Mouse (Mus musculus): Measurements from ENCODE around the gene Irf8. TPM values are rescaled to one million over a fixed set of nuclear protein-coding genes. Genes with fewer than 3 reads are reported as not detected.
"Not testable (repeated sequence)": the region's sequence is repeated elsewhere in the genome, so short reads cannot be mapped to it uniquely, and the experiment has no call there.

The Irf8 gene
- polyA plus RNA-seq, 1 experiment from 2014 or later: 41.9 TPM

GRCm38 (mm10) chr8:120786753-120787152 lies 50.6 kb downstream of the Irf8 start:
- Histone ChIP-seq H3K27me3 (replicated peaks) (no peaks in the 10 kb centered on the region), H3K4me1 (replicated peaks) (0 out of 2 replicates have a peak, but pooled peaks cover 4% of the 10 kb centered on the region), H3K4me3 (replicated peaks) (no peak overlapping the region), H3K9ac (no peak overlapping the region), H3K27ac (no peak overlapping the region), H3K36me3 (no peaks in the 10 kb centered on the region), H3K9me3 (no peaks in the 10 kb centered on the region), H3K4me2 (replicated peaks) (no peak overlapping the region)
- no peak for ATAC-seq
- WGBS: 74% methylated on average over 4 of the region's 4 CpGs

GRCm38 (mm10) chr8:120787631-120788030 lies 51.5 kb downstream of the Irf8 start:
- no peak for ATAC-seq
- H3K9me3 ChIP-seq: no peaks in the 10 kb centered on the region
- no peak overlapping the region for H3K27ac ChIP-seq
- H3K4me3 ChIP-seq (replicated peaks): no peak overlapping the region
- H3K36me3 ChIP-seq: no peaks in the 10 kb centered on the region
- 53% methylated on average over 5 of the region's 5 CpGs for WGBS
- 0 out of 2 replicates have a peak, but pooled peaks cover 4% of the 10 kb centered on the region for H3K4me1 ChIP-seq (replicated peaks)
- no peaks in the 10 kb centered on the region for H3K27me3 ChIP-seq (replicated peaks)
- no peak overlapping the region for H3K9ac ChIP-seq
- H3K4me2 ChIP-seq (replicated peaks): no peak overlapping the region

GRCm38 (mm10) chr8:120792710-120793109 lies 56.6 kb downstream of the Irf8 start:
- no peak for ATAC-seq
- no peak overlapping the region for H3K27ac ChIP-seq
- H3K36me3 ChIP-seq: no peaks in the 10 kb centered on the region
- no peak overlapping the region for H3K9ac ChIP-seq
- H3K4me3 ChIP-seq (replicated peaks): no peak overlapping the region
- WGBS: 79% methylated on average over 15 of the region's 15 CpGs
- H3K4me2 ChIP-seq (replicated peaks): no peak overlapping the region
- H3K9me3 ChIP-seq: no peaks in the 10 kb centered on the region
- H3K27me3 ChIP-seq (replicated peaks): no peaks in the 10 kb centered on the region
- 0 out of 2 replicates have a peak, but pooled peaks cover 4% of the 10 kb centered on the region for H3K4me1 ChIP-seq (replicated peaks)

GRCm38 (mm10) chr8:120795944-120796635 lies 59.9 kb downstream of the Irf8 start:
- peak overlapping the region; percentile 45 for H3K4me2 ChIP-seq (replicated peaks)
- H3K9me3 ChIP-seq: no peaks in the 10 kb centered on the region
- WGBS: 39% methylated on average over 9 of the region's 9 CpGs
- peak; percentile 92 for ATAC-seq
- no peak overlapping the region for H3K9ac ChIP-seq
- no peak overlapping the region for H3K4me3 ChIP-seq (replicated peaks)
- H3K27ac ChIP-seq: peak overlapping the region; percentile 37; the same call in 1 of the 2 replicates
- H3K4me1 ChIP-seq (replicated peaks): peaks cover 4% of the 10 kb centered on the region; the same call in 1 of the 2 replicates
- no peaks in the 10 kb centered on the region for H3K36me3 ChIP-seq
- H3K27me3 ChIP-seq (replicated peaks): 0 out of 2 replicates have a peak, but pooled peaks cover 1% of the 10 kb centered on the region

- WGBS: 76% methylated on average over 9 of the region's 9 CpGs
- ATAC-seq: no peak
- no peak overlapping the region for H3K27ac ChIP-seq
Measured at GRCm38 (mm10) chr8:120797019-120797727, 61.0 kb downstream of the Irf8 start.

GRCm38 (mm10) chr8:120800308-120800865 lies 64.2 kb downstream of the Irf8 start:
- no peak for ATAC-seq
- no peaks in the 10 kb centered on the region for H3K36me3 ChIP-seq
- peak overlapping the region; percentile 47 for H3K4me2 ChIP-seq (replicated peaks)
- WGBS: 10% methylated on average over 17 of the region's 17 CpGs
- H3K27ac ChIP-seq: no peak overlapping the region; the same call in 1 of the 2 replicates
- H3K4me3 ChIP-seq (replicated peaks): no peak overlapping the region
- 0 out of 2 replicates have a peak, but pooled peaks cover 2% of the 10 kb centered on the region for H3K27me3 ChIP-seq (replicated peaks)
- H3K9me3 ChIP-seq: no peaks in the 10 kb centered on the region
- H3K9ac ChIP-seq: no peak overlapping the region
- H3K4me1 ChIP-seq (replicated peaks): peaks cover 12% of the 10 kb centered on the region

More at GRCm38 (mm10) chr8:120797019-120797727, 61.0 kb downstream of the Irf8 start:
- Histone ChIP-seq H3K36me3 (no peaks in the 10 kb centered on the region), H3K27me3 (replicated peaks) (0 out of 2 replicates have a peak, but pooled peaks cover 2% of the 10 kb centered on the region), H3K4me1 (replicated peaks) (peaks cover 4% of the 10 kb centered on the region; the same call in 1 of the 2 replicates), H3K4me2 (replicated peaks) (no peak overlapping the region), H3K9me3 (no peaks in the 10 kb centered on the region), H3K9ac (no peak overlapping the region), H3K4me3 (replicated peaks) (no peak overlapping the region)

- not testable (repeated sequence) for H3K27ac ChIP-seq; H3K4me2 ChIP-seq (replicated peaks); H3K36me3 ChIP-seq; H3K9me3 ChIP-seq; H3K9ac ChIP-seq; H3K27me3 ChIP-seq (replicated peaks); ATAC-seq; H3K4me3 ChIP-seq (replicated peaks)
- H3K4me1 ChIP-seq (replicated peaks): peaks cover 21% of the 10 kb centered on the region
- 61% methylated on average over 6 of the region's 6 CpGs for WGBS
Measured at GRCm38 (mm10) chr8:120803661-120804375, 67.7 kb downstream of the Irf8 start.

- no peak for ATAC-seq
Measured at GRCm38 (mm10) chr8:120804741-120805140, 68.6 kb downstream of the Irf8 start.

More at GRCm38 (mm10) chr8:120804741-120805140, 68.6 kb downstream of the Irf8 start:
- Histone ChIP-seq H3K4me3 (replicated peaks) (no peak overlapping the region), H3K27ac (no peak overlapping the region), H3K4me1 (replicated peaks) (peaks cover 21% of the 10 kb centered on the region), H3K36me3 (no peaks in the 10 kb centered on the region), H3K4me2 (replicated peaks) (no peak overlapping the region), H3K9me3 (no peaks in the 10 kb centered on the region), H3K9ac (no peak overlapping the region), H3K27me3 (replicated peaks) (0 out of 2 replicates have a peak, but pooled peaks cover 2% of the 10 kb centered on the region)
- WGBS: 69% methylated on average over 3 of the region's 3 CpGs

Other genes with a start within 250 kb of the Irf8 start
- gene Gins2, start 147.1 kb upstream of the Irf8 start, polyA plus RNA-seq (2015; fragmentation: Nextera tagmentation; extraction: Ambion mirVana): 88.4 and 88.8 TPM in 2 replicates
- 1.3 and 2.5 TPM in 2 replicates for gene 1190005I06Rik, start 88.7 kb upstream of the Irf8 start, polyA plus RNA-seq (2015; fragmentation: Nextera tagmentation; extraction: Ambion mirVana)
- 2.0 and 2.2 TPM in 2 replicates for gene Gm27021, start 68.3 kb upstream of the Irf8 start, polyA plus RNA-seq (2015; fragmentation: Nextera tagmentation; extraction: Ambion mirVana)
- gene Cox4i1, start 68.1 kb upstream of the Irf8 start, polyA plus RNA-seq (2015; fragmentation: Nextera tagmentation; extraction: Ambion mirVana): 1,472 and 1,529 TPM in 2 replicates
- 235 and 246 TPM in 2 replicates for gene Emc8, start 67.8 kb upstream of the Irf8 start, polyA plus RNA-seq (2015; fragmentation: Nextera tagmentation; extraction: Ambion mirVana)

Measured in intestine, embryonic 15.5 days (tissue).